Mouse (Mus musculus) CD4-positive, CD25-positive, alpha-beta regulatory T cell, adult 4 months (primary cell): Measurements from ENCODE around the gene Epgn. TPM values are rescaled to one million over a fixed set of nuclear protein-coding genes. Genes with fewer than 3 reads are reported as not detected.

ENCODE experiments used
- polyA plus RNA-seq, 2 experiments: library from polyadenylated mRNA; unstranded; fragments of 100-300 nt; shearing (Covaris generic); gene quantifications; one replicate each; pipeline ENCODE4 v1.2.1; 2017

Epgn gene
- polyA plus RNA-seq, 2 experiments from 2014 or later, result not detected

Other genes starting within 250 kb of the Epgn start
- gene Cxcl3, start 241.4 kb upstream of the Epgn start, polyA plus RNA-seq, result under 1 TPM in 1 of 2 experiments, not detected in 1; 0.44 TPM
- gene Cxcl15, start 232.9 kb upstream of the Epgn start, polyA plus RNA-seq, result not detected
- gene Cxcl1, start 136.2 kb upstream of the Epgn start, polyA plus RNA-seq, result not detected
- gene Cxcl2, start 123.6 kb upstream of the Epgn start, polyA plus RNA-seq, result 1 to 10 TPM; 1.5 to 2.9 TPM
- gene Mthfd2l, start 96.3 kb upstream of the Epgn start, polyA plus RNA-seq, result 1 to 10 TPM; 1.3 to 2.0 TPM
- not detected for gene Ereg, start 47.2 kb downstream of the Epgn start, polyA plus RNA-seq
- 1 to 10 TPM; 2.4 to 2.8 TPM for gene Areg, start 112.1 kb downstream of the Epgn start, polyA plus RNA-seq